Mouse (Mus musculus): ENCODE results near the gene Snu13. TPM values are rescaled to one million over a fixed set of nuclear protein-coding genes. Genes with fewer than 3 reads are reported as not detected.
A peak's percentile ranks its signal among the peaks of the same experiment; 100 is the strongest.

The Snu13 gene
- polyA plus RNA-seq, 1 experiment from 2014 or later, result 246 TPM

- H3K9ac ChIP-seq (ENCODE audit: low read depth, low read length), result no peak within 1 kb of the TSS
- H3K36me3 ChIP-seq (ENCODE audit: control insufficient read depth, insufficient read depth, low read length), result peaks cover 19% of the 10 kb centered on the region
- H3K4me2 ChIP-seq (ENCODE audit: low read depth, low read length), result no peak within 1 kb of the TSS
- H3K9me3 ChIP-seq (ENCODE audit: control insufficient read depth, low read length), result no peaks in the 10 kb centered on the region
- 84% methylated on average over 4 of the region's 4 CpGs for WGBS
- no peaks in the 10 kb centered on the region for H3K4me1 ChIP-seq (ENCODE audit: control insufficient read depth, insufficient read depth, low read length)
- ATAC-seq, result no peak
- no peak within 1 kb of the TSS for H3K27ac ChIP-seq (ENCODE audit: low read length)
- H3K27me3 ChIP-seq (replicated peaks; ENCODE audit: control insufficient read depth, insufficient read depth, low read length), result no peaks in the 10 kb centered on the region
- no peak within 1 kb of the TSS for H3K4me3 ChIP-seq (ENCODE audit: low read length)
These were observed 13.6 kb downstream of the Snu13 start, which contains the start of gene Desi1 for GRCm38 (mm10) chr15:82033762-82034161. Desi1 (minus strand) TSS chr15:82033862.

- H3K9me3 ChIP-seq (ENCODE audit: control insufficient read depth, low read length), result no peaks in the 10 kb centered on the region
- H3K9ac ChIP-seq (ENCODE audit: low read depth, low read length), result no peak overlapping the region
- H3K4me1 ChIP-seq (ENCODE audit: control insufficient read depth, insufficient read depth, low read length), result no peaks in the 10 kb centered on the region
- H3K27ac ChIP-seq (ENCODE audit: low read length), result no peak overlapping the region
- H3K27me3 ChIP-seq (replicated peaks; ENCODE audit: control insufficient read depth, insufficient read depth, low read length), result no peaks in the 10 kb centered on the region
- no peak overlapping the region for H3K4me2 ChIP-seq (ENCODE audit: low read depth, low read length)
- no peak for ATAC-seq
- H3K36me3 ChIP-seq (ENCODE audit: control insufficient read depth, insufficient read depth, low read length), result peaks cover 22% of the 10 kb centered on the region
- H3K4me3 ChIP-seq (ENCODE audit: low read length), result no peak overlapping the region
- WGBS, result 88% methylated on average over 7 of the region's 7 CpGs
These were observed 15.0 kb downstream of the Snu13 start for GRCm38 (mm10) chr15:82032386-82032785.

DNA sequence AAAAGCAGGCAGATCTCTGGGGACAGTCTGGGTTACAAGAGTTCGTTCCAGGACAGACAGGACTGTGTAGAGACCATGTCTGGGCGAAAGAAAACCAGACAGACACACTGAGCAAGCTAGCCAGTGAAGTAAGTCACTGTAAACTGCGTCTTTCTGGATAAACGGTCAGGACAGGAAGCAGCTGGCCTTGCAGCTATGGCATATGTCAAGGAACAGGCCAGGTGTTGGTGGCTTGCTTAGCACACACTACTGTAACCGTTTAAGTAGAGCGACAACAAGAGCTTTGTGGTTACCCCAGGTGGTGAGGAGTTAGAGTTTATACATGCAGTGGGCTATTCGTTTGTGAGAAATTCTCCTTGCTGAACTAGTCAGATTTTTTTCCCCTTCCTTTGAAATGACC, 19.7 kb downstream of the Snu13 start:
- Histone ChIP-seq H3K27me3 (replicated peaks; ENCODE audit: control insufficient read depth, insufficient read depth, low read length) (no peaks in the 10 kb centered on the region), H3K4me2 (ENCODE audit: low read depth, low read length) (no peak overlapping the region), H3K9me3 (ENCODE audit: control insufficient read depth, low read length) (no peaks in the 10 kb centered on the region), H3K4me3 (ENCODE audit: low read length) (no peak overlapping the region), H3K4me1 (ENCODE audit: control insufficient read depth, insufficient read depth, low read length) (no peaks in the 10 kb centered on the region), H3K9ac (ENCODE audit: low read depth, low read length) (no peak overlapping the region), H3K36me3 (ENCODE audit: control insufficient read depth, insufficient read depth, low read length) (peaks cover 26% of the 10 kb centered on the region), H3K27ac (ENCODE audit: low read length) (no peak overlapping the region)
- ATAC-seq, result no peak
- WGBS, result 68% methylated on average over 7 of the region's 7 CpGs

DNA sequence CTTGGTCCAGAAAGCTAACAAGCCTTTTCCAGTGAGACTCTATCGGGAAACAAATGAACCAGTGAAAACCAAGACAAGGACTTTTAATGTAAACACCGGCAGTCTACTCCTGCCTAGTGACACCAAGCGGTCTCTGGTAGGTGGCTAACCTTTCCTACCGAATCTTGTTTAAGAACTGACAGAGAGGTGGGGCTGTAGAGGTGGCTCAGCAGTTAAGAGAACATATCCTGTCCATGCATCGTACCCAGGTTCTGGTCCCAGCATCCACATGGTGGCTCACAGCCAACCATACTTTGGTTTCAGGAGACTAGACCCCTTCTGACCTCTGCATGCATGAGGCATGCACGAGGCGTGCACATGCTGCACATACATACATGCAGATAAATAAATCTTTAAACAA, 20.1 kb downstream of the Snu13 start:
- Histone ChIP-seq H3K36me3 (ENCODE audit: control insufficient read depth, insufficient read depth, low read length) (peaks cover 26% of the 10 kb centered on the region), H3K27me3 (replicated peaks; ENCODE audit: control insufficient read depth, insufficient read depth, low read length) (no peaks in the 10 kb centered on the region), H3K9me3 (ENCODE audit: control insufficient read depth, low read length) (no peaks in the 10 kb centered on the region), H3K4me3 (ENCODE audit: low read length) (no peak overlapping the region), H3K27ac (ENCODE audit: low read length) (no peak overlapping the region), H3K4me2 (ENCODE audit: low read depth, low read length) (no peak overlapping the region), H3K9ac (ENCODE audit: low read depth, low read length) (no peak overlapping the region), H3K4me1 (ENCODE audit: control insufficient read depth, insufficient read depth, low read length) (no peaks in the 10 kb centered on the region)
- 91% methylated on average over 7 of the region's 7 CpGs for whole genome bisulfite sequencing
- ATAC-seq, result no peak

GRCm38 (mm10) chr15:82023965-82024635, 23.3 kb downstream of the Snu13 start:
- no peak overlapping the region for H3K27ac ChIP-seq (ENCODE audit: low read length)
- H3K9me3 ChIP-seq (ENCODE audit: control insufficient read depth, low read length), result no peaks in the 10 kb centered on the region
- no peaks in the 10 kb centered on the region for H3K27me3 ChIP-seq (replicated peaks; ENCODE audit: control insufficient read depth, insufficient read depth, low read length)
- no peak for ATAC-seq
- H3K36me3 ChIP-seq (ENCODE audit: control insufficient read depth, insufficient read depth, low read length), result peaks cover 16% of the 10 kb centered on the region
- no peak overlapping the region for H3K4me3 ChIP-seq (ENCODE audit: low read length)
- WGBS, result 81% methylated on average over 6 of the region's 6 CpGs
- no peak overlapping the region for H3K4me2 ChIP-seq (ENCODE audit: low read depth, low read length)
- no peaks in the 10 kb centered on the region for H3K4me1 ChIP-seq (ENCODE audit: control insufficient read depth, insufficient read depth, low read length)
- no peak overlapping the region for H3K9ac ChIP-seq (ENCODE audit: low read depth, low read length)

- no peak overlapping the region for H3K27ac ChIP-seq (ENCODE audit: low read length)
- H3K36me3 ChIP-seq (ENCODE audit: control insufficient read depth, insufficient read depth, low read length), result peaks cover 17% of the 10 kb centered on the region
- no peaks in the 10 kb centered on the region for H3K27me3 ChIP-seq (replicated peaks; ENCODE audit: control insufficient read depth, insufficient read depth, low read length)
- ATAC-seq, result no peak
- WGBS, result 80% methylated on average over 13 of the region's 13 CpGs
- no peak overlapping the region for H3K4me3 ChIP-seq (ENCODE audit: low read length)
- no peaks in the 10 kb centered on the region for H3K9me3 ChIP-seq (ENCODE audit: control insufficient read depth, low read length)
- no peaks in the 10 kb centered on the region for H3K4me1 ChIP-seq (ENCODE audit: control insufficient read depth, insufficient read depth, low read length)
- H3K9ac ChIP-seq (ENCODE audit: low read depth, low read length), result no peak overlapping the region
- H3K4me2 ChIP-seq (ENCODE audit: low read depth, low read length), result no peak overlapping the region
These were observed 24.8 kb downstream of the Snu13 start for GRCm38 (mm10) chr15:82022535-82023088.

DNA sequence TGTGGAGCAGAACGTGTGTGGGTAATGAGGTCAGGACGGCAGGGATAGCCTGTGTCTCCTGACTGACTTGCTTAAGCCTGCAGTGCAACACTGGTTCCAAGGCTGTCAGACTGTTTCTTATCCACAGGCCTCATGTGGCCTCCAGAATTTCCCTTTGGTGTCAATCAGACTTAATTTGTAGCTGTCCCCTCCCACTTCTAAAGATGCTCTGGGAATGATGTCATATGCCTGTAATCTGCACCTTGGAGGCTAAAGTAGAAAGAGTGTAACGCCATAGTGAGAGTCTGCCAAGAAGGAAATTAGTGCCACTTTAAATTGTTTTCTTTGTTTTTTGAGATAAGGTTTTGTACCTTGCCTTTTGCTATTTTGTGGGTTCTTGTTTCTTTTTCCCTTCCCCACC, 28.1 kb downstream of the Snu13 start:
- H3K27ac ChIP-seq (ENCODE audit: low read length), result no peak overlapping the region
- H3K9me3 ChIP-seq (ENCODE audit: control insufficient read depth, low read length), result no peaks in the 10 kb centered on the region
- no peak overlapping the region for H3K4me3 ChIP-seq (ENCODE audit: low read length)
- H3K4me1 ChIP-seq (ENCODE audit: control insufficient read depth, insufficient read depth, low read length), result peaks cover 9% of the 10 kb centered on the region
- no peak overlapping the region for H3K4me2 ChIP-seq (ENCODE audit: low read depth, low read length)
- H3K27me3 ChIP-seq (replicated peaks; ENCODE audit: control insufficient read depth, insufficient read depth, low read length), result no peaks in the 10 kb centered on the region
- 0 out of 2 replicates have a peak, but pooled peaks cover 2% of the 10 kb centered on the region for H3K36me3 ChIP-seq (ENCODE audit: control insufficient read depth, insufficient read depth, low read length)
- ATAC-seq, result no peak
- 77% methylated on average over 3 of the region's 3 CpGs for WGBS
- H3K9ac ChIP-seq (ENCODE audit: low read depth, low read length), result no peak overlapping the region

GRCm38 (mm10) chr15:82017461-82017860, 29.9 kb downstream of the Snu13 start:
- 73% methylated on average over 4 of the region's 4 CpGs for WGBS
- 0 out of 2 replicates have a peak, but pooled peaks cover 2% of the 10 kb centered on the region for H3K36me3 ChIP-seq (ENCODE audit: control insufficient read depth, insufficient read depth, low read length)
- H3K4me2 ChIP-seq (ENCODE audit: low read depth, low read length), result no peak overlapping the region
- H3K4me3 ChIP-seq (ENCODE audit: low read length), result no peak overlapping the region
- no peak overlapping the region for H3K27ac ChIP-seq (ENCODE audit: low read length)
- H3K4me1 ChIP-seq (ENCODE audit: control insufficient read depth, insufficient read depth, low read length), result peaks cover 9% of the 10 kb centered on the region
- H3K27me3 ChIP-seq (replicated peaks; ENCODE audit: control insufficient read depth, insufficient read depth, low read length), result no peaks in the 10 kb centered on the region
- ATAC-seq, result no peak
- no peaks in the 10 kb centered on the region for H3K9me3 ChIP-seq (ENCODE audit: control insufficient read depth, low read length)
- no peak overlapping the region for H3K9ac ChIP-seq (ENCODE audit: low read depth, low read length)

DNA sequence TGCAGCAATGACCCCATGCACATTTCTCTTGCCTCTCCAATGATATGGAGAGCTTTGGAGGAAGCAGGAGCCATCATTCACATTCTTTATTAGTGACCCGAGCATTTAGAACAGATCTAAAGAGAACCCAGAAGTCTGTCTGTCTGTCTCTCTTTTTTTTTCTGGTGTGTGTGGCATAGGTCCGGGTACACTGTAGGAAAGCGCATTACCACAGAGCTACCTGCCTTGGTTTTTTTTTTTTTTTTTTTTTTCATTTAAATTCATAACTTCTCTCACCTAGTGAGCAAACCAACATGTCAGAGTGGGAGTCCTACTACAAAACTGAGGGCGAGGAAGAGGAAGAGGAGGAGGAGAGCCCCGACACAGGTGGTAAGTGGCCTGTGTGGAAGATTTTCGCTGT, 30.6 kb downstream of the Snu13 start:
- H3K9me3 ChIP-seq (ENCODE audit: control insufficient read depth, low read length), result no peaks in the 10 kb centered on the region
- ATAC-seq, result no peak
- H3K9ac ChIP-seq (ENCODE audit: low read depth, low read length), result peak overlapping the region; percentile 82
- peak overlapping the region; percentile 71 for H3K27ac ChIP-seq (ENCODE audit: low read length)
- 0 out of 2 replicates have a peak, but pooled peaks cover 2% of the 10 kb centered on the region for H3K36me3 ChIP-seq (ENCODE audit: control insufficient read depth, insufficient read depth, low read length)
- H3K4me1 ChIP-seq (ENCODE audit: control insufficient read depth, insufficient read depth, low read length), result peaks cover 9% of the 10 kb centered on the region
- H3K4me2 ChIP-seq (ENCODE audit: low read depth, low read length), result peak overlapping the region; percentile 84
- H3K27me3 ChIP-seq (replicated peaks; ENCODE audit: control insufficient read depth, insufficient read depth, low read length), result no peaks in the 10 kb centered on the region
- 14% methylated on average over 6 of the region's 6 CpGs for WGBS
- H3K4me3 ChIP-seq (ENCODE audit: low read length), result peak overlapping the region; percentile 96
